Mouse (Mus musculus) MEL (cell line): ENCODE data around the gene 3110082I17Rik. TPM values are rescaled to one million over a fixed set of nuclear protein-coding genes. Genes with fewer than 3 reads are reported as not detected.

ENCODE experiments used
- DNase-seq: peaks from one replicate; pipeline ENCODE4 v3.0.0; 2011; ENCODE audit warnings: low read depth, low spot score
- H3K27ac ChIP-seq: 2 replicates; pipeline ENCODE4 v1.5.1; 2012; ENCODE audit warnings: low read depth, mild to moderate bottlenecking, control low read depth, low read length, moderate library complexity; ENCODE audit not compliant: control insufficient read depth
- H3K27me3 ChIP-seq, 2 experiments: fragments of 150-350 bp in 1 of 2; sonication (generic) in 1 of 2; 2 replicates each; pipeline ENCODE4 v1.6.1; 2012; ENCODE audit warnings: low read length in 2 of 2, mild to moderate bottlenecking in 2 of 2, improper control_type of control experiment in 1 of 2, moderate library complexity in 1 of 2; ENCODE audit not compliant: insufficient read depth in 2 of 2, control insufficient read depth in 1 of 2
- H3K36me3 ChIP-seq, 2 experiments: 2 replicates each; pipeline ENCODE4 v1.6.1; 2012 to 2014; ENCODE audit warnings: low read length in 2 of 2, improper control_type of control experiment in 1 of 2, inconsistent platforms in 1 of 2, mild to moderate bottlenecking in 1 of 2; ENCODE audit not compliant: insufficient read depth in 2 of 2, control insufficient read depth in 1 of 2
- H3K4me1 ChIP-seq, 2 experiments: fragments of 150-350 bp in 1 of 2; sonication (generic) in 1 of 2; 2 replicates each; pipeline ENCODE4 v1.6.1; 2012; ENCODE audit warnings: low read length in 2 of 2, improper control_type of control experiment in 1 of 2, mild to moderate bottlenecking in 1 of 2; ENCODE audit not compliant: insufficient read depth in 2 of 2, control insufficient read depth in 1 of 2
- H3K4me3 ChIP-seq, 2 experiments: fragments of 150-350 bp in 1 of 2; sonication (generic) in 1 of 2; 2 replicates each; pipeline ENCODE4 v1.5.1; 2012; ENCODE audit warnings: low read depth in 2 of 2, low read length in 2 of 2, mild to moderate bottlenecking in 2 of 2, moderate library complexity in 2 of 2, control low read depth in 1 of 2, improper control_type of control experiment in 1 of 2; ENCODE audit not compliant: control insufficient read depth in 1 of 2, insufficient read depth in 1 of 2
- H3K79me2 ChIP-seq: 2 replicates; pipeline ENCODE4 v1.6.1; 2012; ENCODE audit warnings: mild to moderate bottlenecking, low read length, moderate library complexity; ENCODE audit not compliant: control insufficient read depth, poor library complexity, insufficient read depth
- H3K9ac ChIP-seq: 2 replicates; pipeline ENCODE4 v1.6.1; 2012; ENCODE audit warnings: low read depth, mild to moderate bottlenecking, control low read depth, low read length, moderate library complexity; ENCODE audit not compliant: control insufficient read depth, poor library complexity, severe bottlenecking
- H3K9me3 ChIP-seq: fragments of 150-350 bp; sonication (generic); replicated peaks from 2 replicates; pipeline ENCODE4 v1.6.1; 2012; ENCODE audit warnings: mild to moderate bottlenecking, low read length, improper control_type of control experiment, moderate library complexity; ENCODE audit not compliant: insufficient read depth
- CTCF ChIP-seq, 3 experiments: IDR thresholded peaks in 2 of 3; conservative IDR thresholded peaks in 1 of 3; 2 replicates each; pipeline ENCODE4 v1.5.1; 2011 to 2012; ENCODE audit warnings: low read length in 3 of 3, low read depth in 2 of 3, mild to moderate bottlenecking in 2 of 3, improper control_type of control experiment in 1 of 3, inconsistent platforms in 1 of 3, mixed read lengths in 1 of 3, moderate library complexity in 1 of 3; ENCODE audit not compliant: control insufficient read depth in 1 of 3, insufficient read depth in 1 of 3, poor library complexity in 1 of 3, severe bottlenecking in 1 of 3
- ELF1 ChIP-seq: IDR thresholded peaks from 2 replicates; pipeline ENCODE4 v1.6.1; 2014; ENCODE audit warnings: low read depth, mild to moderate bottlenecking, inconsistent platforms, low read length, improper control_type of control experiment, moderate library complexity
- ETS1 ChIP-seq: IDR thresholded peaks from 2 replicates; pipeline ENCODE4 v1.6.1; 2012; ENCODE audit warnings: low read depth, mild to moderate bottlenecking, inconsistent platforms, low read length, improper control_type of control experiment, moderate library complexity
- GABPA ChIP-seq: IDR thresholded peaks from 2 replicates; pipeline ENCODE4 v1.6.1; 2012; ENCODE audit warnings: low read depth, mild to moderate bottlenecking, inconsistent platforms, low read length, improper control_type of control experiment, moderate library complexity
- KAT2A ChIP-seq: conservative IDR thresholded peaks from 2 replicates; pipeline ENCODE4 v1.6.1; 2012; ENCODE audit warnings: low read depth, low read length, improper control_type of control experiment, inconsistent platforms
- MAFK ChIP-seq: IDR thresholded peaks from 2 replicates; pipeline ENCODE4 v1.6.1; 2011; ENCODE audit warnings: low read depth, mild to moderate bottlenecking, low read length, improper control_type of control experiment, borderline replicate concordance
- MAX ChIP-seq: IDR thresholded peaks from 2 replicates; pipeline ENCODE4 v1.6.1; 2011; ENCODE audit warnings: low read length, improper control_type of control experiment
- MAZ ChIP-seq: IDR thresholded peaks from 2 replicates; pipeline ENCODE4 v1.6.1; 2012; ENCODE audit warnings: low read depth, mild to moderate bottlenecking, inconsistent platforms, low read length, improper control_type of control experiment
- MEF2A ChIP-seq: IDR thresholded peaks from 2 replicates; pipeline ENCODE4 v1.6.1; 2014; ENCODE audit warnings: low read depth, mild to moderate bottlenecking, inconsistent platforms, low read length, improper control_type of control experiment; ENCODE audit not compliant: poor library complexity, insufficient replicate concordance, severe bottlenecking; ENCODE audit errors: extremely low read depth
- MYB ChIP-seq: IDR thresholded peaks from 2 replicates; pipeline ENCODE4 v1.6.1; 2011; ENCODE audit warnings: mild to moderate bottlenecking, low read depth, low read length, improper control_type of control experiment
- NELFE ChIP-seq: IDR thresholded peaks from 2 replicates; pipeline ENCODE4 v1.6.1; 2011; ENCODE audit warnings: low read depth, low read length, improper control_type of control experiment
- NRF1 ChIP-seq: IDR thresholded peaks from 2 replicates; pipeline ENCODE4 v1.6.1; 2014; ENCODE audit warnings: low read depth, mild to moderate bottlenecking, inconsistent platforms, low read length, improper control_type of control experiment, moderate library complexity; ENCODE audit not compliant: poor library complexity, insufficient read depth, severe bottlenecking
- POLR2A ChIP-seq, 2 experiments: IDR thresholded peaks; 2 replicates each; pipeline ENCODE4 v1.6.1; 2011 to 2012; ENCODE audit warnings: low read length in 2 of 2, mild to moderate bottlenecking in 2 of 2, control low read depth in 1 of 2, improper control_type of control experiment in 1 of 2, low read depth in 1 of 2, moderate library complexity in 1 of 2; ENCODE audit not compliant: control insufficient read depth in 1 of 2, insufficient read depth in 1 of 2, poor library complexity in 1 of 2
- POLR2AphosphoS2 ChIP-seq: IDR thresholded peaks from 2 replicates; pipeline ENCODE4 v1.6.1; 2011; ENCODE audit warnings: low read length, improper control_type of control experiment
- RAD21 ChIP-seq: IDR thresholded peaks from 2 replicates; pipeline ENCODE4 v1.6.1; 2011; ENCODE audit warnings: mild to moderate bottlenecking, low read depth, low read length, improper control_type of control experiment
- TBP ChIP-seq: IDR thresholded peaks from 2 replicates; pipeline ENCODE4 v1.8.0; 2011; ENCODE audit warnings: low read depth, low read length, improper control_type of control experiment
- UBTF ChIP-seq: IDR thresholded peaks from 2 replicates; pipeline ENCODE4 v1.6.1; 2012; ENCODE audit warnings: low read depth, mild to moderate bottlenecking, inconsistent platforms, low read length, improper control_type of control experiment, moderate library complexity, borderline replicate concordance; ENCODE audit not compliant: insufficient read depth
- ZMIZ1 ChIP-seq: IDR thresholded peaks from 2 replicates; pipeline ENCODE4 v1.6.1; 2012; ENCODE audit warnings: low read depth, mild to moderate bottlenecking, inconsistent platforms, low read length, improper control_type of control experiment, moderate library complexity
- polyA plus RNA-seq, 2 experiments: library from polyadenylated mRNA; stranded (reverse) in 1 of 2; unstranded in 1 of 2; fragments of >175 nt in 1 of 2; fragments of >200 nt in 1 of 2; gene quantifications; 2 replicates each; pipeline versions ENCODE4 v1.2.1 to v1.2.4; 2012; ENCODE audit warnings: low replicate concordance in 2 of 2, low read depth in 1 of 2; ENCODE audit not compliant: insufficient read length in 2 of 2, insufficient read depth in 1 of 2, missing spikeins in 1 of 2
- total RNA-seq: library from RNA; depleted of rRNA; stranded (reverse); fragments of 300-350 nt; gene quantifications from 2 replicates; pipeline ENCODE4 v1.2.3, GENCODE M21; 2012

The 3110082I17Rik gene
- total and polyA plus RNA-seq, 3 experiments = 58.1 to 79.5 TPM; not detected in 1

GRCm38 (mm10) chr5:139371631-139372401 lies 88.5 kb downstream of the 3110082I17Rik start (continued):
- TF ChIP-seq POLR2AphosphoS2 (peak; percentile 62; the same call in 1 of the 2 replicates), POLR2A (IDR thresholded peaks at IDR 0.05; ENCODE audit: control insufficient read depth in 1 of 2, insufficient read depth in 1 of 2, low read depth in 1 of 2, low read length in 2 of 2, poor library complexity in 1 of 2) (peak; percentile 39 to 77; a peak in 3 of 4 replicates), KAT2A (no peak), TBP (no peak), ETS1 (no peak), NELFE (peak; percentile 59), MAZ (no peak), ELF1 (no peak), NRF1 (peak; percentile 84), UBTF (no peak), MYB (no peak), MEF2A (no peak), RAD21 (no peak)
- TF ChIP-seq, all 39 proteins: peak for 15

- no peak overlapping the region for H3K27ac ChIP-seq
- H3K4me3 ChIP-seq = no peak overlapping the region
- peaks cover 2% of the 10 kb centered on the region; the same call in 1 of the 2 replicates for H3K79me2 ChIP-seq
- H3K36me3 ChIP-seq = no peaks in the 10 kb centered on the region
- TF ChIP-seq MAX (no peak), ZMIZ1 (no peak), POLR2A (IDR thresholded peaks at IDR 0.05; ENCODE audit: control insufficient read depth in 1 of 2, insufficient read depth in 1 of 2, low read depth in 1 of 2, low read length in 2 of 2, poor library complexity in 1 of 2) (no peak), MAFK (0 out of 2 replicates have a peak, but pooled peaks have one; percentile 13), CTCF (IDR thresholded peaks at IDR 0.05 in 2 of 3, conservative IDR thresholded peaks at IDR 0.05 in 1 of 3; ENCODE audit: control insufficient read depth in 1 of 3, insufficient read depth in 1 of 3, low read depth in 2 of 3, low read length in 3 of 3, poor library complexity in 1 of 3, severe bottlenecking in 1 of 3) (no peak), RAD21 (no peak), GABPA (no peak)
- DNase-seq = no peak
- H3K9ac ChIP-seq = no peak overlapping the region; the same call in 1 of the 2 replicates
- H3K4me1 ChIP-seq = peaks cover 0 to 5% of the 10 kb centered on the region in 2 experiments; a peak in 2 of 4 replicates
- H3K9me3 ChIP-seq = no peaks in the 10 kb centered on the region
- no peaks in the 10 kb centered on the region for H3K27me3 ChIP-seq
Measured at GRCm38 (mm10) chr5:139371118-139371517, 89.2 kb downstream of the 3110082I17Rik start.
